Mouse (Mus musculus) midbrain, embryonic 12.5 days (tissue): ENCODE measurements around the gene Theg. TPM values are rescaled to one million over a fixed set of nuclear protein-coding genes. Genes with fewer than 3 reads are reported as not detected.

Source experiments
- ATAC-seq: fragments of 200-750 bp; cut with Nextera tagmentation; 2 replicates; pipeline ENCODE4 v1.8.0; 2017; ENCODE audit warnings: low read depth, moderate TSS enrichment, moderate library complexity; ENCODE audit not compliant: low FRiP score
- H3K27ac ChIP-seq: fragments of 300-500 bp; sonication (generic); replicated peaks from 2 replicates; pipeline ENCODE4 v1.5.1; 2016; ENCODE audit warnings: mild to moderate bottlenecking
- H3K27me3 ChIP-seq: fragments of 300-500 bp; sonication (generic); 2 replicates; pipeline ENCODE4 v1.6.1; 2016; ENCODE audit warnings: mild to moderate bottlenecking
- H3K36me3 ChIP-seq: fragments of 300-500 bp; sonication (generic); 2 replicates; pipeline ENCODE4 v1.6.1; 2016
- H3K4me1 ChIP-seq: fragments of 300-500 bp; sonication (generic); 2 replicates; pipeline ENCODE4 v1.6.1; 2016
- H3K4me2 ChIP-seq: fragments of 300-500 bp; sonication (generic); replicated peaks from 2 replicates; pipeline ENCODE4 v1.6.1; 2016; ENCODE audit warnings: mild to moderate bottlenecking, moderate library complexity
- H3K4me3 ChIP-seq: fragments of 300-500 bp; sonication (generic); 2 replicates; pipeline ENCODE4 v1.5.1; 2016; ENCODE audit warnings: mild to moderate bottlenecking
- H3K9ac ChIP-seq: fragments of 300-500 bp; sonication (generic); replicated peaks from 2 replicates; pipeline ENCODE4 v1.6.1; 2016; ENCODE audit warnings: mild to moderate bottlenecking, moderate library complexity
- H3K9me3 ChIP-seq: fragments of 300-500 bp; sonication (generic); 2 replicates; pipeline ENCODE4 v1.6.1; 2016; ENCODE audit warnings: mild to moderate bottlenecking
- WGBS: fragments of 180-500 bp; shearing (Covaris S2); methylation state at CpG from one replicate; pipeline ENCODE4 v1.1.7; 2016; 5-methylcytosine and 5-hydroxymethylcytosine counted together
- polyA plus RNA-seq: library from polyadenylated mRNA; unstranded; fragments of >200 nt; fragmentation: Nextera tagmentation; extraction: Ambion mirVana; gene quantifications from 2 replicates; pipeline ENCODE4 v1.2.1, GENCODE M21; 2016

Gene Theg
- polyA plus RNA-seq, 1 experiment from 2014 or later, result not detected

GRCm38 (mm10) chr10:79553691-79554090 lies 33.4 kb downstream of the Theg start:
- Histone ChIP-seq H3K27ac (no peak overlapping the region), H3K9ac (peak overlapping the region; percentile 92)
- no peak for ATAC-seq

GRCm38 (mm10) chr10:79553176-79553575 lies 34.0 kb downstream of the Theg start:
- no peak for ATAC-seq
- peaks cover 12% of the 10 kb centered on the region for H3K27me3 ChIP-seq
- peak overlapping the region; percentile 92; the same call in 1 of the 2 replicates for H3K9ac ChIP-seq
- H3K9me3 ChIP-seq, result no peaks in the 10 kb centered on the region
- no peak overlapping the region for H3K27ac ChIP-seq
- 90% methylated on average over 6 of the region's 6 CpGs for WGBS
- H3K4me1 ChIP-seq, result peaks cover 31% of the 10 kb centered on the region
- H3K4me3 ChIP-seq, result peak overlapping the region; percentile 82; the same call in 1 of the 2 replicates
- H3K36me3 ChIP-seq, result peaks cover 25% of the 10 kb centered on the region
- H3K4me2 ChIP-seq, result peak overlapping the region; percentile 85

More at GRCm38 (mm10) chr10:79553691-79554090, 33.4 kb downstream of the Theg start:
- Histone ChIP-seq H3K4me3 (peak overlapping the region; percentile 82), H3K36me3 (peaks cover 20% of the 10 kb centered on the region), H3K27me3 (peaks cover 12% of the 10 kb centered on the region), H3K4me1 (peaks cover 31% of the 10 kb centered on the region), H3K9me3 (no peaks in the 10 kb centered on the region), H3K4me2 (peak overlapping the region; percentile 85)
- 41% methylated on average over 10 of the region's 10 CpGs for WGBS

- Histone ChIP-seq H3K9ac (no peak overlapping the region), H3K36me3 (peaks cover 31% of the 10 kb centered on the region), H3K4me3 (no peak overlapping the region), H3K9me3 (no peaks in the 10 kb centered on the region), H3K27ac (no peak overlapping the region), H3K4me1 (peaks cover 31% of the 10 kb centered on the region), H3K27me3 (peaks cover 12% of the 10 kb centered on the region), H3K4me2 (no peak overlapping the region)
- ATAC-seq, result no peak
- WGBS, result 92% methylated on average over 8 of the region's 8 CpGs
These were observed 34.6 kb downstream of the Theg start for GRCm38 (mm10) chr10:79552531-79552930.

DNA sequence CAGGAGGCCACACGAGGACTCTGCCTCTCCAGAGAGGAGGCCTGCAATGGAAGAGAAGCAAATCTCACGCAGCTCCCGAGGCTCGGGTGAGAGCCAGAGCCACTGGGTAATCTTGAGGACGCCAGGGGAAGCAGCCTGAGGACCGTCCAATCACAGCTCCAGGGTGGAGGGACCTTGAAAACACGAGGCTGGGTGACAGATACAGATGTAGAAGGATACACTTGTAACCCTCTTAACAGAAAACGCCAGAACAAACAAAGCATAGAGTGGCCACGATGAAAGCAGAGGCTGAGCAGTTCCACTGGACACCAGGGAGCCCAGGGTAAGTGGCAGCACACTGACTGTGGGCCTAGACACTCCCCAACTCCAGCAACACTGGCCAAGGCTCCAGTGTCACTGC lies 36.8 kb downstream of the Theg start:
- Histone ChIP-seq H3K27ac (no peak overlapping the region), H3K27me3 (peaks cover 2% of the 10 kb centered on the region; the same call in 1 of the 2 replicates), H3K4me1 (peaks cover 30% of the 10 kb centered on the region), H3K9me3 (no peaks in the 10 kb centered on the region), H3K36me3 (peaks cover 53% of the 10 kb centered on the region), H3K4me2 (no peak overlapping the region), H3K4me3 (no peak overlapping the region), H3K9ac (no peak overlapping the region)
- ATAC-seq, result no peak
- 88% methylated on average over 9 of the region's 9 CpGs for WGBS

DNA sequence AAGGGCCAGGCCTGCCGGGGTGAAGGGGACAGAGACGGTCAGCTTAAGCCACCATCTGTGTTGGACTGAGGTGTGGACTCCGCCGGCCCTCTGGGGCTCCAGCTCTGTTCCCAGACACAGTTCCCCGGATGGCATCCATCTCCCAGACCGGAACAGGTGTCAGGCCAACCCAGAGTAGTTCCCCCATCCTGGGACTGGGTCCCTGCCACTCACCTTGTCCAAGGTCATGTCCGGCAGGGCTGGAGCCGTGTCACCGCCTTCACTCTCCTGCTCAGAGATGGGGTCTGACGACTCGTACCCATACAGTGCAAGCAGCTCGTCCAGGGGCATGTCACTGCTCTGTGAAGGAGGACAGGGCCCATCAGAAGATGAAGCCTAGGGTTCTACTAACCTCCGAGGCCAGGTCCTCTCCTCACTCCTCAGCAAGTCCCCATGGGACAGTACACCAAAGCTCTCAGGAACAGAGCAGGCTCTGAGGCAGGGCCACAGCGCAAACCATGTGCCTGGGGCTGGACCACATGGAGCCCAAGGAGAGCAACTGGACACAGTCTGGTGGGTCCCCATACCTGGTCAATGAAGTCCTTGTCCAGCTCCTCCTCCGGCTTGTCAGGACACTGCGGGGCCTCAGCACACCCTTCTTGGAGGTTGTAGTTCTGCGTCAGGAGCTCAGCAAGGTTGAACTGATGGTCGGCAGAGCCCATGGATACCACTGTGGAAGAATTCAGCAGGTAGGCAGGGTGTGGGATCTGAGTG lies 38.0 kb downstream of the Theg start:
- no peak for ATAC-seq
- Histone ChIP-seq H3K4me2 (no peak overlapping the region), H3K4me1 (peaks cover 24% of the 10 kb centered on the region), H3K36me3 (peaks cover 65% of the 10 kb centered on the region), H3K27ac (no peak overlapping the region), H3K9ac (no peak overlapping the region), H3K9me3 (no peaks in the 10 kb centered on the region), H3K4me3 (no peak overlapping the region), H3K27me3 (no peaks in the 10 kb centered on the region)
- WGBS, result 93% methylated on average over 18 of the region's 18 CpGs

DNA sequence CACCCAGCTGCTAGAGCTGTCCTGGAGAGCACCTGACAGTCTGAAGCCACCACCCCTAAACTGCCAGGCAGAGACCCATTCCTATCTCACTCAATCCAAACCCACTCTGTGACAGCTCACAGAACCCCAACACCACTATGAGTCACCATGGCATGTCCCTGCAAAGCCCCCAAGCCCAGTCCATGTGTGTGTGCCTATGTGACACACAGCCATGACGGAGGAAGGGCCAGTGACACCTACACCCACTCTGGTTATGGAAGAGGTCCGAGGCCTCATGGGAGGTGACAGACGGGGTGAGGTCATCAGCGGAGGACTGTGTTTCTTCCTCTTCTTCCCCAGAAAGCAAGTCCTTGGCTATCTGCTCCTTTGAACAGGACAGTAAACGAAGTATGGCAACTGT lies 38.6 kb downstream of the Theg start:
- Histone ChIP-seq H3K4me3 (no peak overlapping the region), H3K4me2 (no peak overlapping the region), H3K27me3 (no peaks in the 10 kb centered on the region), H3K27ac (no peak overlapping the region), H3K9ac (no peak overlapping the region), H3K9me3 (no peaks in the 10 kb centered on the region), H3K4me1 (peaks cover 18% of the 10 kb centered on the region), H3K36me3 (peaks cover 71% of the 10 kb centered on the region)
- ATAC-seq, result no peak
- WGBS, result 90% methylated on average over 5 of the region's 5 CpGs

DNA sequence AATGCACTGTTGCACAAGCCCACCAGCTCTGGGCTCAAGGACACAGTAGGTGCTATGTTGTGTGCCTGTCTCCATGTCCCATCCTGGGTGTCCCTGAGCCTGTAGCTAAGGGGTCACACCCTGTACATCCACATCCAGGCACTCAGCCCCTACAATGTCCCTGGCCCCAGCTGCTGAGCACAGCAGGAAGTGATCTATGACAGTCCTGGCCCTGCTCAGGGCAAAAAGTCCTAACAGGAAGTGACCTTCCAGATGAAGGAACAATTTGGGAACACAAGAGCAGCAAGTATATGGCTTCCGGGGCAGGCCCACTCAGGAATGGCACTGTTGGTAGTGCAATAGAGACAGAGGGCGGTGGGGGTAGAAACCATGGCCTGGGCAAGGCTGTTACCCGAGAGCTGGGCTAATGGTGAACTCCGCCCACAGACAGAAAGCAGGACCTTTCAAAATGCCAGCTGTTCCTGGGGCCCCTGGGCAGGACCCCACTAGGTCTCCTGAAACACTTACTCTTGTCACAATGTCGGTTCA lies 39.9 kb downstream of the Theg start:
- 85% methylated on average over 5 of the region's 5 CpGs for WGBS
- H3K36me3 ChIP-seq, result peaks cover 85% of the 10 kb centered on the region
- no peaks in the 10 kb centered on the region for H3K27me3 ChIP-seq
- no peak overlapping the region for H3K4me3 ChIP-seq
- peaks cover 4% of the 10 kb centered on the region; the same call in 1 of the 2 replicates for H3K4me1 ChIP-seq
- no peak for ATAC-seq
- H3K9ac ChIP-seq, result no peak overlapping the region
- H3K4me2 ChIP-seq, result no peak overlapping the region
- no peaks in the 10 kb centered on the region for H3K9me3 ChIP-seq
- H3K27ac ChIP-seq, result no peak overlapping the region

DNA sequence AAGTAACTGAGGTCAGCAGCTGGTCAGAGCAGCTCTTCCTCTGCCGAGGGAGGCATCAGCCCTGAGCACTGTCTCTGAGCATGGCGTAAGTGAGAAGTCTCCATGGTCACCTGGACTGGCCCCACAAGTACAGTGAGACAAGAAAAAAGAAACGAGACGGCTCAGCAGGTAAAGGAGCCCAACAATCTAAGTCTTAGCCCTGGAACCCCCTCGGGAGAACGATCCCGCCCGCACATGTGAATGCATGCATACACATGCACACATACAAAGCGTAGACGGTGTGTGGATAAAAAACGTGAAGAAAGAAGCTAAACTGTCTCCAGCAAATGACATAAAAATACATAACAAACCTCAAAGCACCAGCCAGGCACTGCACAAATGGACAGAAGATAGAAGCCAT lies 40.6 kb downstream of the Theg start:
- ATAC-seq, result no peak
- H3K4me1 ChIP-seq, result no peaks in the 10 kb centered on the region
- peaks cover 92% of the 10 kb centered on the region for H3K36me3 ChIP-seq

GRCm38 (mm10) chr10:79545891-79546290 lies 41.2 kb downstream of the Theg start:
- Histone ChIP-seq H3K4me2 (no peak overlapping the region), H3K4me3 (no peak overlapping the region), H3K36me3 (peaks cover 98% of the 10 kb centered on the region), H3K9me3 (no peaks in the 10 kb centered on the region), H3K4me1 (no peaks in the 10 kb centered on the region), H3K9ac (no peak overlapping the region), H3K27ac (no peak overlapping the region), H3K27me3 (no peaks in the 10 kb centered on the region)
- no peak for ATAC-seq
- WGBS, result 89% methylated on average over 12 of the region's 12 CpGs

More for the DNA sequence above, 40.6 kb downstream of the Theg start:
- no peak overlapping the region for H3K4me3 ChIP-seq
- H3K27ac ChIP-seq, result no peak overlapping the region
- H3K9ac ChIP-seq, result no peak overlapping the region
- no peaks in the 10 kb centered on the region for H3K9me3 ChIP-seq
- no peak overlapping the region for H3K4me2 ChIP-seq
- 96% methylated on average over 11 of the region's 11 CpGs for WGBS
- H3K27me3 ChIP-seq, result no peaks in the 10 kb centered on the region

GRCm38 (mm10) chr10:79544631-79545030 lies 42.5 kb downstream of the Theg start:
- no peak for ATAC-seq
- Histone ChIP-seq H3K9me3 (no peaks in the 10 kb centered on the region), H3K4me3 (no peak overlapping the region), H3K27ac (no peak overlapping the region), H3K9ac (no peak overlapping the region), H3K4me2 (no peak overlapping the region), H3K36me3 (peaks cover 100% of the 10 kb centered on the region), H3K27me3 (no peaks in the 10 kb centered on the region), H3K4me1 (no peaks in the 10 kb centered on the region)
- 95% methylated on average over 5 of the region's 5 CpGs for WGBS

GRCm38 (mm10) chr10:79543884-79544597 lies 43.1 kb downstream of the Theg start:
- Histone ChIP-seq H3K4me3 (no peak overlapping the region), H3K36me3 (peaks cover 100% of the 10 kb centered on the region), H3K4me1 (no peaks in the 10 kb centered on the region), H3K27ac (no peak overlapping the region), H3K27me3 (no peaks in the 10 kb centered on the region), H3K9me3 (no peaks in the 10 kb centered on the region), H3K9ac (no peak overlapping the region), H3K4me2 (no peak overlapping the region)
- no peak for ATAC-seq
- 89% methylated on average over 9 of the region's 9 CpGs for WGBS

GRCm38 (mm10) chr10:79542171-79542570 lies 45.0 kb downstream of the Theg start:
- H3K27me3 ChIP-seq, result no peaks in the 10 kb centered on the region
- peaks cover 94% of the 10 kb centered on the region for H3K36me3 ChIP-seq
- no peak overlapping the region for H3K27ac ChIP-seq
- no peak overlapping the region for H3K4me2 ChIP-seq
- 95% methylated on average over 11 of the region's 11 CpGs for WGBS
- no peaks in the 10 kb centered on the region for H3K9me3 ChIP-seq
- no peak overlapping the region for H3K9ac ChIP-seq
- no peak overlapping the region for H3K4me3 ChIP-seq
- no peak for ATAC-seq
- no peaks in the 10 kb centered on the region for H3K4me1 ChIP-seq
